Mouse (Mus musculus) limb, embryonic 14.5 days (tissue): ENCODE data around the gene Esp38. TPM values are rescaled to one million over a fixed set of nuclear protein-coding genes. Genes with fewer than 3 reads are reported as not detected.
"Not testable (repeated sequence)": the region's sequence is repeated elsewhere in the genome, so short reads cannot be mapped to it uniquely, and the experiment has no call there.

ENCODE experiments used
- ATAC-seq: fragments of 200-750 bp; cut with Nextera tagmentation; 2 replicates; pipeline ENCODE4 v1.8.0; 2017; ENCODE audit warnings: low read depth, moderate number of reproducible peaks, moderate TSS enrichment; ENCODE audit not compliant: low FRiP score
- DNase-seq: peaks from one replicate; pipeline ENCODE4 v3.0.0-alpha.2; 2015; ENCODE audit warnings: low spot score
- H3K27ac ChIP-seq: fragments of 300-500 bp; sonication (generic); replicated peaks from 2 replicates; pipeline ENCODE4 v1.5.1; 2014; ENCODE audit warnings: low read depth, mild to moderate bottlenecking, low read length, moderate library complexity, mixed read lengths
- H3K27me3 ChIP-seq: fragments of 300-500 bp; sonication (generic); 2 replicates; pipeline ENCODE4 v1.6.1; 2014; ENCODE audit warnings: low read length, mixed read lengths; ENCODE audit not compliant: control insufficient read depth, insufficient read depth
- H3K36me3 ChIP-seq: fragments of 300-500 bp; sonication (generic); 2 replicates; pipeline ENCODE4 v1.6.1; 2014; ENCODE audit warnings: mild to moderate bottlenecking, low read length, moderate library complexity, mixed read lengths; ENCODE audit not compliant: control insufficient read depth, insufficient read depth
- H3K4me1 ChIP-seq: fragments of 300-500 bp; sonication (generic); 2 replicates; pipeline ENCODE4 v1.6.1; 2014; ENCODE audit warnings: antibody characterized with exemption, low read length, mixed read lengths; ENCODE audit not compliant: control insufficient read depth, insufficient read depth
- H3K4me2 ChIP-seq: fragments of 300-500 bp; sonication (generic); replicated peaks from 2 replicates; pipeline ENCODE4 v1.6.1; 2014; ENCODE audit warnings: low read depth, mild to moderate bottlenecking, low read length, moderate library complexity; ENCODE audit not compliant: severe bottlenecking
- H3K4me3 ChIP-seq: fragments of 300-500 bp; sonication (generic); replicated peaks from 2 replicates; pipeline ENCODE4 v1.5.1; 2014; ENCODE audit warnings: low read length
- H3K9ac ChIP-seq: fragments of 300-500 bp; sonication (generic); 2 replicates; pipeline ENCODE4 v1.6.1; 2014; ENCODE audit warnings: mild to moderate bottlenecking, low read depth, low read length, moderate library complexity; ENCODE audit not compliant: severe bottlenecking
- H3K9me3 ChIP-seq: fragments of 300-500 bp; sonication (generic); 2 replicates; pipeline ENCODE4 v1.6.1; 2016; ENCODE audit warnings: low read length; ENCODE audit not compliant: control insufficient read depth
- POLR2A ChIP-seq: fragments of 200-500 bp; IDR thresholded peaks from 2 replicates; pipeline ENCODE4 v1.8.0; 2012; ENCODE audit warnings: inconsistent platforms, mild to moderate bottlenecking, moderate library complexity, borderline replicate concordance; ENCODE audit not compliant: insufficient read depth, insufficient read length; ENCODE audit errors: extremely low read depth
- WGBS: fragments of 180-500 bp; shearing (Covaris S2); extraction: QIAGEN DNeasy Blood & Tissue Kit; methylation state at CpG from one replicate; pipeline ENCODE4 v1.1.7; 2014; 5-methylcytosine and 5-hydroxymethylcytosine counted together
- polyA plus RNA-seq, 2 experiments: library from polyadenylated mRNA; depleted of rRNA in 1 of 2; stranded (reverse) in 1 of 2; unstranded in 1 of 2; fragments of >200 nt; fragmentation: Nextera tagmentation in 1 of 2; extraction: Ambion mirVana in 1 of 2; gene quantifications; 2 replicates each; pipeline versions ENCODE4 v1.2.1 to v1.2.3; 2012 to 2014

Gene Esp38
- not detected in 2 replicates for polyA plus RNA-seq (2012; rRNA removed)
- polyA plus RNA-seq (2014; fragmentation: Nextera tagmentation; extraction: Ambion mirVana) = not detected in 2 replicates

DNA sequence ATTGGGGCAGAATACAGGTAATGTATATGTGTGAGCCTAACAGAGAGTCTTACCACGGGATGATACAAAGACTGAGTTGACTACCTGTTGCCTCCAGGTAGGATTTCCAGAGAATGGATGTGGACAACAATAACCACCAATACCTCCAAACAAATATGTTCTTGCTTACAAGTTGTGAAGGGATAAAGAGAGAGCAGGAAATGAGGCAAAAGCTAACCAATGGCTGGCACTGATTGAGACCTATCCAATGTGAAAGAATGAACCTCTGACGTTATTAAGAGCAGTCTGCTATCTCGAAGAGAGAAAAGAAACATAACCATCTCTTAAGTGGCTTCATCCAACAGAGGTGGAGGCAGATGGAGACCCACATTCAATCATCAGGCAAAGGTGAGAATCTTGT, at the start of gene Esp38:
TSS of gene Esp38 (plus strand) at position 301 of the 400 bp plus-strand sequence.
- ATAC-seq = no peak
- TF ChIP-seq POLR2A = no peak
- no peak within 1 kb of the TSS for H3K4me3 ChIP-seq
- H3K4me2 ChIP-seq = no peak within 1 kb of the TSS
- no peak within 1 kb of the TSS for H3K27ac ChIP-seq
- H3K9ac ChIP-seq = no peak within 1 kb of the TSS
- H3K36me3 ChIP-seq = no peaks in the 10 kb centered on the region
- no peaks in the 10 kb centered on the region for H3K27me3 ChIP-seq
- H3K9me3 ChIP-seq = no peaks in the 10 kb centered on the region
- no peaks in the 10 kb centered on the region for H3K4me1 ChIP-seq
- 64% methylated on average over 3 of the region's 3 CpGs for WGBS
- no peak for DNase-seq

DNA sequence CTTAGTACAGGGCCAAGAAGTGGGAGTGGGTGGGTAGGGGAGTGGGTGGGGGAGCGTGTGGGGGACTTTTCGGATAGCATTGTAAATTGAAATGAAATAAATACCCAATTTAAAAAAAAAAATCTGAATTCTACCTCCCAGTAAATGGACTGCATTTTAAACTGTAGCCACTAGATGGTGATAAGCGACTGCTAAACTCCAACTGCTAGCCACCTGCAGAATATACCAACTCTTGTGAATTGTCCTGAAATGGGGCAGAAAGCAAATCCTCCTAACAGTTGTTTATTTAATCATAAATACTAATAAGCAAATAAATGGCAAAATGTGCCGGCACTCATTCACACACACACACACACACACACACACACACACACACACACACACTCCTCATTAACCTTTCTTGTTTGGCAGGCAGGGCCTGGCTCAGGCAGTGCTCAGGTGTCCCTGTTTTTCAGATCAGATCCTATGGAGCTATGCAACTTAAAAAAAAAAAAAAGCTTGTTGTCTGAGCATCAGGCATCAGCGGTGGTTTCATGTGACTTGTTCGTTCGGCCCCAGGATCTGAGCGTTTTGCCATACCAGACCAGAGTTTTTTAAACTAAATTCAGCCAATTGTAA, 47.3 kb upstream of the Esp38 start:
- 47% methylated on average over 8 of the region's 8 CpGs for WGBS
- not testable (repeated sequence) for H3K27ac ChIP-seq, H3K27me3 ChIP-seq, H3K4me2 ChIP-seq, H3K9ac ChIP-seq, H3K4me3 ChIP-seq, H3K36me3 ChIP-seq, DNase-seq, ATAC-seq, H3K4me1 ChIP-seq, H3K9me3 ChIP-seq

Other genes with a start within 250 kb of the Esp38 start
- not detected in 2 replicates for gene AC192777.2, start 144.9 kb downstream of the Esp38 start, polyA plus RNA-seq (2012; rRNA removed)
- not detected in 2 replicates for gene AC192777.2, start 144.9 kb downstream of the Esp38 start, polyA plus RNA-seq (2014; fragmentation: Nextera tagmentation; extraction: Ambion mirVana)